In genomic region chr10:113141606-113142005, GRCm38 (mm10) we compare ENCODE assay signal across 14 mouse cellular contexts.
DNase-seq lines count a peak whose midpoint lies in the region; ATAC-seq lines count a peak whose summit lies in the region.
"Had no signal": no experiment of that assay in that cellular context is flagged by ENCODE, and none has a peak within 500 bp of the region (broad histone marks: within the 10 kb centered on the region; RNA-seq: fewer than 3 reads in every experiment).

No protein-coding gene starts in this region.

- H3K27me3 ChIP-seq in forebrain, embryonic 15.5 days: no peaks in the 10 kb centered on the region
- no peaks in the 10 kb centered on the region for H3K27me3 ChIP-seq in heart, embryonic 10.5 days (ENCODE audit: insufficient read depth, poor library complexity, severe bottlenecking)
- H3K27me3 ChIP-seq: embryonic facial prominence, embryonic 13.5 days had no signal

- no peak overlapping the region for H3K4me2 ChIP-seq in forebrain, embryonic 15.5 days (replicated peaks)
- H3K4me2 ChIP-seq: embryonic facial prominence, embryonic 13.5 days had no signal

- no peaks in the 10 kb centered on the region for H3K9me3 ChIP-seq in forebrain, embryonic 15.5 days
- no peaks in the 10 kb centered on the region; the same call in 1 of the 2 replicates for H3K9me3 ChIP-seq in heart, embryonic 10.5 days
- H3K9me3 ChIP-seq: embryonic facial prominence, embryonic 13.5 days had no signal

- WGBS in forebrain, embryonic 15.5 days: 73% methylated on average over 2 of the region's 2 CpGs
- WGBS in heart, embryonic 10.5 days: 79% methylated on average over 2 of the region's 2 CpGs

- H3K27ac ChIP-seq in forebrain, embryonic 15.5 days (replicated peaks): no peak overlapping the region
- H3K27ac ChIP-seq in heart, embryonic 10.5 days: no peak overlapping the region
- H3K27ac ChIP-seq: embryonic facial prominence, embryonic 13.5 days; heart, adult 2 months had no signal

- no peaks in the 10 kb centered on the region for H3K36me3 ChIP-seq in forebrain, embryonic 15.5 days
- no peaks in the 10 kb centered on the region for H3K36me3 ChIP-seq in heart, embryonic 10.5 days
- H3K36me3 ChIP-seq: embryonic facial prominence, embryonic 13.5 days had no signal

- H3K4me3 ChIP-seq in forebrain, embryonic 15.5 days: no peak overlapping the region
- no peak overlapping the region for H3K4me3 ChIP-seq in heart, embryonic 10.5 days
- H3K4me3 ChIP-seq: embryonic facial prominence, embryonic 13.5 days; heart, adult 2 months had no signal

- no peak overlapping the region for H3K9ac ChIP-seq in forebrain, embryonic 15.5 days (replicated peaks)
- H3K9ac ChIP-seq: embryonic facial prominence, embryonic 13.5 days had no signal

- peak; percentile 17 to 24 for DNase-seq in cerebellum, postnatal 10 days
- DNase-seq in cerebellum, postnatal 4 days (ENCODE audit: low spot score in 2 of 2): no peak
- peak; percentile 3 for DNase-seq in layer of hippocampus, adult 9-11 months
- DNase-seq in layer of hippocampus, postnatal 36 days: no peak
- peak; percentile 44 for DNase-seq in 3T3-L1 (ENCODE audit: low read depth, low spot score)
- DNase-seq in heart, embryonic 10.5 days (ENCODE audit: low spot score): no peak
- DNase-seq: cerebellum, adult 9-11 months; heart, adult 2 months; kidney, adult 11 months; liver; thymus, adult 18-20 months had no signal

- peak; percentile 92 for ATAC-seq in forebrain, embryonic 15.5 days (replicated peaks)
- no peak for ATAC-seq in inflammation-experienced regulatory T-cells, adult 6 months

- H3K4me1 ChIP-seq in forebrain, embryonic 15.5 days: peaks cover 4% of the 10 kb centered on the region; the same call in 1 of the 2 replicates
- H3K4me1 ChIP-seq in heart, embryonic 10.5 days: no peaks in the 10 kb centered on the region
- H3K4me1 ChIP-seq: embryonic facial prominence, embryonic 13.5 days had no signal

Comparison
In these comparisons a context has a peak if more than half of its experiments do, and no peak if none do; other contexts are left out.
1. DNase-seq: peak in cerebellum, postnatal 10 days (2 of 2), layer of hippocampus, adult 9-11 months (single experiment) and 3T3-L1 (single experiment); none in cerebellum, postnatal 4 days (0 of 2), layer of hippocampus, postnatal 36 days (0 of 2) and heart, embryonic 10.5 days (single experiment).